Mouse (Mus musculus): ENCODE results near the gene Arhgap1. TPM values are rescaled to one million over a fixed set of nuclear protein-coding genes. Genes with fewer than 3 reads are reported as not detected.

Arhgap1 gene
- polyA plus RNA-seq, 1 experiment: 85.6 TPM

DNA sequence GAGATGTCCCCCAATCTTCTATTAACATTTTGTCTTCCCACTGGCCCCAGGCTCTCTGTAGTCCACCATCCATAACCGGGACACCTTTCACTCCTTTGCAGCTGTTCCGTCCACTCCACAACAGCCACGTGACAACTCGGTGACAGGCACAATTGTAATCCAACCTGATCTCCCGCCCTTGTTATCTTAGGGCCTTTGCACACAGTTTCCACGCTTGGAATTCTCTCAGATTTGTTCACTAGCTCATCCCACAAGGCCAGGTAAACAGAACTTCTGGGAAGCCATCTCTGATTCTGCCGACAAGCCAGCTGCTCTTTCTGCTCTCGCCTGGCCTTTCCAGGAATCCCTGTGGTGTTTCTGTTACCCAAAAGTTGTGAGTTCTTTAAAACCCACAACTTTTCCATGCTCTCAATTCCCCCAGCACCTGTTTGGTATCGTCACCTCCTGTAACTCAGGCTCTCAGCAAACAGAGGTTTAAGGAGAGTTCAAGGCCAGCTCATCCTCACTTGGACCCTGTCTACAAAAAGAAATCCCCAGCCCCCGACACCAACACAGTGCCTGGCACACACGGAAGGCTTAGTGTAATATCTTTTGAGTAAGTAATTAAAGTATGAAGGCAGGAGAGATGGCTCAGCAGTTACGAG is 16.2 kb upstream of the Arhgap1 start:
- Histone ChIP-seq H3K27ac (ENCODE audit: insufficient read depth, low read length) (no peak overlapping the region), H3K27me3 (ENCODE audit: control insufficient read depth, insufficient read depth, low read length, poor library complexity, severe bottlenecking) (no peaks in the 10 kb centered on the region), H3K9ac (ENCODE audit: low read depth, poor library complexity, severe bottlenecking) (no peak overlapping the region), H3K36me3 (ENCODE audit: control insufficient read depth, insufficient read depth, low read length, poor library complexity, severe bottlenecking) (no peaks in the 10 kb centered on the region), H3K9me3 (replicated peaks; ENCODE audit: control insufficient read depth, insufficient read depth, low read length, poor library complexity, severe bottlenecking) (no peaks in the 10 kb centered on the region), H3K4me3 (ENCODE audit: low read depth, low read length) (no peak overlapping the region), H3K4me1 (ENCODE audit: control insufficient read depth, insufficient read depth, low read length) (no peaks in the 10 kb centered on the region)
- TF ChIP-seq EP300 (IDR thresholded peaks at IDR 0.05; ENCODE audit: insufficient read depth, low read depth, low read length) (no peak), CTCF (IDR thresholded peaks at IDR 0.05; ENCODE audit: low read depth, low read length) (no peak), POLR2A (IDR thresholded peaks at IDR 0.05; ENCODE audit: insufficient read depth, low read length) (no peak)

DNA sequence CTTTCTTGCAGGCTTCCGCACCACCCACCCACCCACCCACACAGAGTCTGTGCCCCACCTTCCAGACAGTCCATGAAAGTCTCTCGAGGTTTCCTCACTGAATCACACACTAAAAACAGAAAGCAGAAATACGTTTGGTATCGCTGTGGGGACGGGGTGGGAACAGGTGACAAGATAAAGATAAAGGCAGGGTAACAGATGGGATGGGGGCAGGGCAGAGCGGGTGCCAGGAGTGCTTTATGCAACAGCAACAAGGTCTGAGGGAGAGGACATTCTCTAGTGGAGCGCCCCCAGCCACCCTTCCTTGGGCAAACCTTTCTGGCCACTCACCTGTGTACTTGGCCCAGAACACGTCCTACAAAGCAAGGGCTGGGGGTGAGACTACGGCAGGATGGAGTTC is 14.8 kb upstream of the Arhgap1 start:
- peak overlapping the region; percentile 9; the same call in 1 of the 2 replicates for H3K4me3 ChIP-seq (ENCODE audit: low read depth, low read length)

DNA sequence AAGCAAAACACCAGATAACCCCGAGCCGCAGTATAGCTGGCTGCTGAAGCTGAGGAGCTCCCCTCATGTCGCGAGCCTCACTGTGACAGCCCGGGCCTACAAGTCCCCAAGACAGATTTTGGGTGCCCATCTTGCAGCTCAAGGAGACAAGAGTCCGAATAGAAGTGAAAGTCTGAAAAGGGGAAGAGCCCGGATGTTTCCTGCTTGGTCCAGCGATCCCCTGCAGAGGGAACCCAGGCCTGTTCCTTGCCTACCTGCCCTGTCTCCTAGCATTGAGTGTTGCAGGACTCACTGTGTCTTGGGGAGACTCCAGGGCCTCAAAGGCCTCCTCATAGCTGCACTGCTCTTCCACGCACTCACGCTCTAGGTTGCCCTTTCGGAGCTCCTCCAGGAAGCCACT is 14.2 kb upstream of the Arhgap1 start:
- TF ChIP-seq POLR2A (IDR thresholded peaks at IDR 0.05; ENCODE audit: insufficient read depth, low read length) (no peak), CTCF (IDR thresholded peaks at IDR 0.05; ENCODE audit: low read depth, low read length) (no peak), EP300 (IDR thresholded peaks at IDR 0.05; ENCODE audit: insufficient read depth, low read depth, low read length) (no peak)
- no peaks in the 10 kb centered on the region for H3K9me3 ChIP-seq (replicated peaks; ENCODE audit: control insufficient read depth, insufficient read depth, low read length, poor library complexity, severe bottlenecking)
- H3K4me1 ChIP-seq (ENCODE audit: control insufficient read depth, insufficient read depth, low read length): no peaks in the 10 kb centered on the region
- H3K27ac ChIP-seq (ENCODE audit: insufficient read depth, low read length): no peak overlapping the region
- H3K4me3 ChIP-seq (ENCODE audit: low read depth, low read length): peak overlapping the region; percentile 9
- no peaks in the 10 kb centered on the region for H3K27me3 ChIP-seq (ENCODE audit: control insufficient read depth, insufficient read depth, low read length, poor library complexity, severe bottlenecking)
- H3K9ac ChIP-seq (ENCODE audit: low read depth, poor library complexity, severe bottlenecking): peak overlapping the region; percentile 24; the same call in 1 of the 2 replicates
- H3K36me3 ChIP-seq (ENCODE audit: control insufficient read depth, insufficient read depth, low read length, poor library complexity, severe bottlenecking): no peaks in the 10 kb centered on the region

More for the DNA sequence above, 14.8 kb upstream of the Arhgap1 start:
- H3K36me3 ChIP-seq (ENCODE audit: control insufficient read depth, insufficient read depth, low read length, poor library complexity, severe bottlenecking): no peaks in the 10 kb centered on the region
- H3K27me3 ChIP-seq (ENCODE audit: control insufficient read depth, insufficient read depth, low read length, poor library complexity, severe bottlenecking): no peaks in the 10 kb centered on the region
- no peak overlapping the region for H3K27ac ChIP-seq (ENCODE audit: insufficient read depth, low read length)
- H3K9ac ChIP-seq (ENCODE audit: low read depth, poor library complexity, severe bottlenecking): peak overlapping the region; percentile 24; the same call in 1 of the 2 replicates
- no peaks in the 10 kb centered on the region for H3K4me1 ChIP-seq (ENCODE audit: control insufficient read depth, insufficient read depth, low read length)
- no peak for TF ChIP-seq EP300 (IDR thresholded peaks at IDR 0.05; ENCODE audit: insufficient read depth, low read depth, low read length)
- no peak for TF ChIP-seq CTCF (IDR thresholded peaks at IDR 0.05; ENCODE audit: low read depth, low read length)
- TF ChIP-seq POLR2A (IDR thresholded peaks at IDR 0.05; ENCODE audit: insufficient read depth, low read length): no peak
- H3K9me3 ChIP-seq (replicated peaks; ENCODE audit: control insufficient read depth, insufficient read depth, low read length, poor library complexity, severe bottlenecking): no peaks in the 10 kb centered on the region

DNA sequence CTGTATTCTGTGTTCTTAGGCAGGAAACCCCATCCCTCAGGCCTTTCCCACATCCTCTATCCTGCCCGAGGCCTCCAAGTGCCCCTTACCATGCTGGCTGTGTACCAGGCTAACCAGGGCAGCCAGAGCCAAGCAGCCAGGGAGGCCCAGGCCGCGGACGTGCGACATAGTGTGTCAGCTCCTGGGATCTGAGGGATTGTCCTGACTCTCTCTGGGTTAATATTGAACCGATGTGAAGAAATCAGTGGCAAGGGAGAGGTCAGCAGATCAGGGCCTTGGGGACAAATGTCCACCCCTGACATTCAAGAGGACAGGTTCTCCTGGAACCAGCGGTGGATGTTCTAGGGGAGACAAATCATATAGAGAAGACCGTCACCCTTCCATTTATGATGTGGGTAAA is 13.4 kb upstream of the Arhgap1 start, which contains the start of gene F2:
F2 (minus strand) TSS at position 186 of the 400 bp plus-strand sequence.
- TF ChIP-seq CTCF (IDR thresholded peaks at IDR 0.05; ENCODE audit: low read depth, low read length) (no peak), POLR2A (IDR thresholded peaks at IDR 0.05; ENCODE audit: insufficient read depth, low read length) (no peak), EP300 (IDR thresholded peaks at IDR 0.05; ENCODE audit: insufficient read depth, low read depth, low read length) (no peak)
- Histone ChIP-seq H3K9ac (ENCODE audit: low read depth, poor library complexity, severe bottlenecking) (peak within 1 kb of the TSS; percentile 24; the same call in 1 of the 2 replicates), H3K36me3 (ENCODE audit: control insufficient read depth, insufficient read depth, low read length, poor library complexity, severe bottlenecking) (no peaks in the 10 kb centered on the region), H3K9me3 (replicated peaks; ENCODE audit: control insufficient read depth, insufficient read depth, low read length, poor library complexity, severe bottlenecking) (no peaks in the 10 kb centered on the region), H3K4me3 (ENCODE audit: low read depth, low read length) (peak within 1 kb of the TSS; percentile 9), H3K4me1 (ENCODE audit: control insufficient read depth, insufficient read depth, low read length) (no peaks in the 10 kb centered on the region), H3K27me3 (ENCODE audit: control insufficient read depth, insufficient read depth, low read length, poor library complexity, severe bottlenecking) (no peaks in the 10 kb centered on the region), H3K27ac (ENCODE audit: insufficient read depth, low read length) (0 out of 2 replicates have a peak within 1 kb of the TSS, but pooled peaks have one; percentile 28)

DNA sequence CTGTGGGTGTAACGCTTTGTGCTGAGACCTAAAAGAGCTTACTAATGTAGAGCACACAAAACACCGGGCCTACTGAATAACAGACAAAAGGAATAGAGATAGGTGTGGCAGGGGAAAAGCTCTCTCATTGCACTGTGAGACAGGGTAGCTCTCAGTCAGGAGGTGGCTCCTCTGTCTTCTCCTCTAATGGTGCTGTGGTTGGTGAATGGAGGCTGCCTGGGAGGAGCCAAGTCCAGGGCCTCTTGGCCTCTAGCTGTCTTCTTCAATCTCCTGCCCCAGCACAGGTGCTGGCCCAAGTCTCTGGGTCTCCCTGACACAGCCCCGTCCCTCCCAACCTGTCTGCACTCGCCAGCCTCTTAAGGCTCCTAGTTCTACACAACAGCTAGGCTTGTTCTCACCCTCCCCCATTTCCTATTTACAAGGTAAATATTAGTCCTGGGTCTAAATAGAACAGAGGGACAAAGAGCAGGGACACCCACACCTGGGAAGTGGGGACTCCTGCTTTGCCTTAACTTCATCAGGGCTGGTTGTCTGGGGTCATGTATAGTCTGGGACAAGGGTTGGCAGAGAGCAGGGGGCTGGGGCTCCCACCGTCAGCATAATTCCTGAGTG is 12.8 kb upstream of the Arhgap1 start:
- Histone ChIP-seq H3K9ac (ENCODE audit: low read depth, poor library complexity, severe bottlenecking) (no peak overlapping the region), H3K4me1 (ENCODE audit: control insufficient read depth, insufficient read depth, low read length) (no peaks in the 10 kb centered on the region), H3K4me3 (ENCODE audit: low read depth, low read length) (no peak overlapping the region), H3K27me3 (ENCODE audit: control insufficient read depth, insufficient read depth, low read length, poor library complexity, severe bottlenecking) (no peaks in the 10 kb centered on the region), H3K36me3 (ENCODE audit: control insufficient read depth, insufficient read depth, low read length, poor library complexity, severe bottlenecking) (no peaks in the 10 kb centered on the region), H3K9me3 (replicated peaks; ENCODE audit: control insufficient read depth, insufficient read depth, low read length, poor library complexity, severe bottlenecking) (no peaks in the 10 kb centered on the region), H3K27ac (ENCODE audit: insufficient read depth, low read length) (0 out of 2 replicates have a peak overlapping the region, but pooled peaks have one; percentile 28)
- no peak for TF ChIP-seq POLR2A (IDR thresholded peaks at IDR 0.05; ENCODE audit: insufficient read depth, low read length)
- TF ChIP-seq CTCF (IDR thresholded peaks at IDR 0.05; ENCODE audit: low read depth, low read length): no peak
- TF ChIP-seq EP300 (IDR thresholded peaks at IDR 0.05; ENCODE audit: insufficient read depth, low read depth, low read length): no peak

DNA sequence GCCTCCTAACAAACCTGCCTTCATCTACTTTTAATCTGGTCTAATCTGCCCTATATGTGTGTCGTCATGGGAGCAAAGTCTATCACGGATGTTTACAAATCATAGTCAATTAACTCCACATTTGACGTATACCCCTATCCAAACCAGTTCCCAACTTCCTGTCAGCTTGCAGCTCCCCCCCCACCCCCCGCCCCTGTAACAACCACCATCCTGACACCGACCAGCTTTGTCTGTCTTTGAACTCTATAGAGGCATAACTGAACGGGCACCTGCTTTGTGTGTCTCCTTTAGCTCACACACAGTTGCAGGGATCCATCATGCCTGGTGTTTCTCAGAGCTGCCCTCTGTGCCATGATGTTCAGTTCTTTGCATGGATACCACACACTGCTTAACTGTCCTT is 10.7 kb upstream of the Arhgap1 start:
- Histone ChIP-seq H3K9me3 (replicated peaks; ENCODE audit: control insufficient read depth, insufficient read depth, low read length, poor library complexity, severe bottlenecking) (no peaks in the 10 kb centered on the region), H3K4me1 (ENCODE audit: control insufficient read depth, insufficient read depth, low read length) (no peaks in the 10 kb centered on the region), H3K36me3 (ENCODE audit: control insufficient read depth, insufficient read depth, low read length, poor library complexity, severe bottlenecking) (no peaks in the 10 kb centered on the region), H3K27ac (ENCODE audit: insufficient read depth, low read length) (no peak overlapping the region), H3K9ac (ENCODE audit: low read depth, poor library complexity, severe bottlenecking) (no peak overlapping the region), H3K27me3 (ENCODE audit: control insufficient read depth, insufficient read depth, low read length, poor library complexity, severe bottlenecking) (no peaks in the 10 kb centered on the region), H3K4me3 (ENCODE audit: low read depth, low read length) (no peak overlapping the region)
- no peak for TF ChIP-seq EP300 (IDR thresholded peaks at IDR 0.05; ENCODE audit: insufficient read depth, low read depth, low read length)
- no peak for TF ChIP-seq POLR2A (IDR thresholded peaks at IDR 0.05; ENCODE audit: insufficient read depth, low read length)
- no peak for TF ChIP-seq CTCF (IDR thresholded peaks at IDR 0.05; ENCODE audit: low read depth, low read length)

Measured in ES-Bruce4 (cell line).